Mouse (Mus musculus) kidney, adult 10 weeks (tissue): ENCODE data around the gene Nradd. TPM values are rescaled to one million over a fixed set of nuclear protein-coding genes. Genes with fewer than 3 reads are reported as not detected.

Source experiments
- polyA plus RNA-seq: library from polyadenylated mRNA; stranded (reverse); fragments of 350-450 nt; fragmentation: Illumina TruSeq; extraction: RNeasy Lipid Tissue Mini Kit (QIAGEN cat#74804); gene quantifications from one replicate; pipeline ENCODE4 v1.2.3, GENCODE M21; 2014; ENCODE audit warnings: low read depth, low replicate concordance

The Nradd gene
- polyA plus RNA-seq, result not detected

DNA sequence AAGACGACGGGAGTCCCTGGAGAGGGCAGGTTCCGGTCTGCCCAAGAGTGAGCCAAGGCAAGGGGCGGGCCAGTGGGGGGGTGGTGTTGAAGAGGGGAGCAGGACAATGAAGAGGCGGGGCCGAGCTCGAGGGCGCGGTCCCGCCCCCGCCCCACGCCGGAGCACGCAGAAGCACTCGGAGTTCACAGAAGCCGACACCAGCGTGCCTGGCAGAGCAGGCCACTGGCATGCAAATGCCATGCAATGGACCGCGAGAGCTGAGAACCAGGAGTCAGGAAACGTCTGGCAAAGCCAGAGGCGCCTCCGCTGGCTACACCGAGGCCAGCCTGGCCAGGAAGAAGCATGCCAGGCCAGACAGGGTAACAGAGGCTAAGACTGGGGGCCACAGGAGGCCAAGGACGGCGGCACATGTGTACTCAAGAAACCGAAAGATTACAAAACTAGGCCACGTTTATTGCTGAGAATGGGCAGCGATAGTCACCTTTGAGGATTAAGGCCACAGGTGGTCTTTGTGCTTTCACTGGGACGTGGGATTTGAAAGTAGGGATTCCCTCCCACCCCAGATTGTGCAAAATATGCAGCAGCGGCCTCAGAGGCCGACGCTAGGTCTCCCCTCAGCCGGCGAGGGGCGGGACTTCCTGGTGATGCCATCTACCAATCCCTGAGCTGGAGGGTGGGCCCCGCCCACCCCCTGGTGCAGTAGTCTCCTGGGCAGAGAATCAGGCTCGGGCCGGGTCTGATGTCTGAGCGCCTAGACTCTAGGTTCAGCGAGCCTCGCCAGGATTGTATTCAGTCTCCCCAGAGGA lies at the start of gene Nradd:
Gene Nradd (minus strand): TSS at position 92 of the 806 bp plus-strand sequence.

GRCm38 (mm10) chr9:110656249-110657221 lies 32.3 kb upstream of the Nradd start, which contains the start of gene Ccdc12:
Ccdc12 (plus strand) TSS chr9:110656503.

DNA sequence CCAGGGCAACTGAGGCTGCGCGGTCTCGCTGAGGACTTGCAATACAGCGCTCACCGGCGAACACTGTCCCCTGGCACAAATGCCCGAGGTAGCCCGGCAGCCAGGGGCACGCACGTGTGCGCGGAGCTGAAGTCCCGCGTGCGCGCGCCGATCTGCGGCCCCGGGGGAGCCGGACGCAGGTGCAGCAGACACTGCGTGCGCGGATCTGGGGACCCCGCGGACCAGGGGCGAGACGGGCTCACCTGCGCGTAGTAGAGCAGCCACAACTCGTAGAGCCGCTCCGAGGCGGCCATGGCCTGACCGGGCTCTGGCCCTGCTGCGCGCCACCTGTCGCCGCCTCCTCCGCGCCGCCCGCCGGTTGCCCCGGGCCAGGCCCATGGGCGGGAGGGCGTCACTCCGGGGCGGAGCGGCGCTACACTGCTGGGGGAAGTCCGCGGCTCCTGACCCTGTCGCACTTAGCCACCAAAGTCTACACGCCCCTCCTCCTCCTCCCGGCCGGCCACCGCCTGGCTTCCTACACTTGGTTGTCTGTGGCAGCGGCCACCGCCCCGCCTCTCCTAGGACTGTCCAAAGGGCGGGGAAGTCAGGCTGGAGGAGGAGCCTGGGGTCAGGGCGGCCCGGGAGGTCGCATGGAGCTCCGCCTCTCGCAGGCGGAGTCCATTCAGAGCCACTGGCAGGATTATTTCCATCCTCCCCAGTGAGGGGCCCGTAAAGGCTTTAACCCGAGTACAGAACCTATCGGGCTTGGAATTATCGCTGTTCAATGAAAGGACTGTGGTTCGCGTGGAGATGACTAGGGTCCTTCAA lies 29.6 kb upstream of the Nradd start, which contains the start of gene Nbeal2:
Gene Nbeal2 (minus strand): TSS at position 507 of the 807 bp plus-strand sequence.

Other genes with a start within 250 kb of the Nradd start
- gene Ptpn23, start 216.2 kb downstream of the Nradd start, polyA plus RNA-seq, result 0.65 TPM
- not detected for gene Ngp, start 204.7 kb downstream of the Nradd start, polyA plus RNA-seq
- gene Klhl18, start 147.8 kb downstream of the Nradd start, polyA plus RNA-seq, result 3.4 TPM
- gene Kif9, start 147.5 kb downstream of the Nradd start, polyA plus RNA-seq, result 1.7 TPM
- gene Setd2, start 91.9 kb downstream of the Nradd start, polyA plus RNA-seq, result 48.7 TPM
- 0.12 TPM for gene Nbeal2, start 29.7 kb upstream of the Nradd start, polyA plus RNA-seq
- gene Ccdc12, start 32.1 kb upstream of the Nradd start, polyA plus RNA-seq, result not detected
- gene Myl3, start 117.4 kb upstream of the Nradd start, polyA plus RNA-seq, result not detected
- gene Pth1r, start 122.7 kb upstream of the Nradd start, polyA plus RNA-seq, result 10.3 TPM
- not detected for gene Prss42, start 173.7 kb upstream of the Nradd start, polyA plus RNA-seq
- gene Prss44, start 189.5 kb upstream of the Nradd start, polyA plus RNA-seq, result not detected
- gene Prss43, start 202.2 kb upstream of the Nradd start, polyA plus RNA-seq, result not detected
- gene Prss45, start 210.1 kb upstream of the Nradd start, polyA plus RNA-seq, result not detected
- not detected for gene Prss46, start 220.1 kb upstream of the Nradd start, polyA plus RNA-seq
- gene Prss50, start 233.5 kb upstream of the Nradd start, polyA plus RNA-seq, result not detected